Mouse (Mus musculus) activated CD4-positive, CD25-positive, alpha-beta regulatory T cell, adult 4 months (primary cell): ENCODE results near the gene Smug1. TPM values are rescaled to one million over a fixed set of nuclear protein-coding genes. Genes with fewer than 3 reads are reported as not detected.

ENCODE experiments used
- polyA plus RNA-seq, 2 experiments: library from polyadenylated mRNA; unstranded; fragments of 100-300 nt; shearing (Covaris generic); gene quantifications; one replicate each; pipeline ENCODE4 v1.2.1; 2017

Gene Smug1
- polyA plus RNA-seq, 2 experiments from 2014 or later: 4.0 to 5.8 TPM

Other genes starting within 250 kb of the Smug1 start
- gene Hoxc13, start 246.0 kb downstream of the Smug1 start, polyA plus RNA-seq: not detected
- not detected for gene Hoxc12, start 230.3 kb downstream of the Smug1 start, polyA plus RNA-seq
- not detected for gene Hoxc11, start 212.7 kb downstream of the Smug1 start, polyA plus RNA-seq
- not detected for gene Hoxc10, start 200.3 kb downstream of the Smug1 start, polyA plus RNA-seq
- not detected for gene Hoxc5, start 199.6 kb downstream of the Smug1 start, polyA plus RNA-seq
- not detected for gene Hoxc9, start 190.7 kb downstream of the Smug1 start, polyA plus RNA-seq
- gene Hoxc8, start 176.5 kb downstream of the Smug1 start, polyA plus RNA-seq: under 1 TPM in 1 of 2 experiments, not detected in 1; 0.15 TPM
- not detected for gene Hoxc6, start 168.8 kb downstream of the Smug1 start, polyA plus RNA-seq
- not detected for gene Hoxc4, start 148.2 kb downstream of the Smug1 start, polyA plus RNA-seq
- 10 to 100 TPM; 30.9 to 34.2 TPM for gene Cbx5, start 72.7 kb upstream of the Smug1 start, polyA plus RNA-seq
- gene Hnrnpa1, start 73.3 kb upstream of the Smug1 start, polyA plus RNA-seq: 100 to 1,000 TPM; 335 to 345 TPM
- 1 to 10 TPM; 1.2 TPM for gene Nfe2, start 91.3 kb upstream of the Smug1 start, polyA plus RNA-seq
- 100 to 1,000 TPM; 231 to 266 TPM for gene Copz1, start 105.6 kb upstream of the Smug1 start, polyA plus RNA-seq
- not detected for gene Gpr84, start 143.5 kb upstream of the Smug1 start, polyA plus RNA-seq
- not detected for gene Zfp385a, start 173.0 kb upstream of the Smug1 start, polyA plus RNA-seq
- gene Itga5, start 199.7 kb upstream of the Smug1 start, polyA plus RNA-seq: 1 to 10 TPM; 1.3 to 2.2 TPM